In the genomic region with DNA sequence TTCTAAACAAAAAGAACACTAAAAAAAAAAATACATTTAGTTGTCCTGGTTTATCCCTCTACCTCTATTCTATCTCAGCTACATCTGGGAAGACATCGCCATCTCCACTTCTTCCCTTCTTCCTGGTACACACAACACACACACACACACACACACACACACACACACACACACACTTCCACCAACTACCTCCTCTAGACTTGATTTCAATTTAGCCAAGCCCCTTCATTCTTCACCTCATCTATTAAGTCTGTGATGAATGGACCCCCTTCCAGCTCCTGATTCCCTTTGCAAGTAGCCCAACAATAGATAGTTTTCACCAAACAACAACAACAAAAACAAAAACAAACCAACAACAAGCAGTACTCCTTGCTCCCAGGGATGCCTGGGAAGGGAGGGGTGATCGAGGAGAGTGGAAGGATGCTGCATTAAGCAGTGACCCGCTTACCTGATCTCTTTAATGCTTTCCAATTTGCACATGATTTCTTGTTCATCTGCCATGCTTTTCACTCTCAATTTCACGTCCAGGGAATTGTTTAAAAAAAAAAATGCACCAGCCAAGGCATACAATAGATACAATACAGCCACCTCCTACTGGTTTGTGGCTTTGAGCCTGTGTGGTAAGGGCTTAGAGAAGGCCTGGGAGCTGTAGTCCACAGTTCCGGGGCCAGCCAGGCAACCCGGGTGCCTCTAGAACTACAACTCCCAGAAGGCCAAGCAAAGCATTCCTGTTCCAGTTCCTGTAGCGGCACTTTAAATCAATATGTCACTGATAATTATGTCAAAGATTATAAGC, we compare ENCODE assay signal across 8 mouse cellular contexts. TPM values are rescaled to one million over a fixed set of nuclear protein-coding genes. Genes with fewer than 3 reads are reported as not detected.
A peak's percentile ranks its signal among the peaks of the same experiment; 100 is the strongest.
DNase-seq lines count a peak whose midpoint lies in the region; ATAC-seq and TF ChIP-seq lines count a peak whose summit lies in the region.

Zc4h2 (minus strand) TSS at position 706 of the 796 bp plus-strand sequence.

- no peak for TF ChIP-seq POLR2A in testis, adult 2 months (IDR thresholded peaks at IDR 0.05; ENCODE audit: control insufficient read depth, low read depth, low read length)

- ATAC-seq in forebrain, embryonic 14.5 days, result peak; percentile 100
- peak; percentile 96 for ATAC-seq in liver, embryonic 16.5 days (ENCODE audit: low read depth)
- ATAC-seq in neural tube, embryonic 12.5 days (ENCODE audit: low FRiP score, low read depth), result peak; percentile 100

- H3K9me3 ChIP-seq in E14TG2a.4 (ENCODE audit: low read length), result no peaks in the 10 kb centered on the region
- no peaks in the 10 kb centered on the region for H3K9me3 ChIP-seq in forebrain, embryonic 14.5 days (replicated peaks; ENCODE audit: control insufficient read depth, low read length)
- H3K9me3 ChIP-seq in liver, embryonic 16.5 days (replicated peaks; ENCODE audit: control insufficient read depth, low read length), result no peaks in the 10 kb centered on the region
- H3K9me3 ChIP-seq in neural tube, embryonic 12.5 days, result no peaks in the 10 kb centered on the region

- DNase-seq in c-Kit-positive CD71-positive TER-119-negative erythroid progenitor cells, embryonic 14.5 days (ENCODE audit: low read depth), result peak; percentile 47
- peak; percentile 93 for DNase-seq in forebrain, embryonic 14.5 days (ENCODE audit: low spot score)
- DNase-seq in heart, postnatal 14 days, result peak; percentile 61 to 75
- peak; percentile 52 for DNase-seq in large intestine, adult 2 months (ENCODE audit: low read depth, low spot score)

- no peaks in the 10 kb centered on the region for H3K27me3 ChIP-seq in E14TG2a.4 (ENCODE audit: insufficient read depth, low read length)
- no peaks in the 10 kb centered on the region for H3K27me3 ChIP-seq in forebrain, embryonic 14.5 days (replicated peaks; ENCODE audit: control insufficient read depth, insufficient read depth, low read length)
- H3K27me3 ChIP-seq in liver, embryonic 16.5 days (ENCODE audit: control insufficient read depth, insufficient read depth, low read depth, low read length), result no peaks in the 10 kb centered on the region
- no peaks in the 10 kb centered on the region for H3K27me3 ChIP-seq in neural tube, embryonic 12.5 days (replicated peaks)
- no peaks in the 10 kb centered on the region for H3K27me3 ChIP-seq in testis, adult 2 months (ENCODE audit: control insufficient read depth, insufficient read depth, low read length)

- peak within 1 kb of the TSS; percentile 54 for H3K4me2 ChIP-seq in forebrain, embryonic 14.5 days (ENCODE audit: low read length)
- H3K4me2 ChIP-seq in liver, embryonic 16.5 days (ENCODE audit: low read depth, low read length), result peak within 1 kb of the TSS; percentile 46
- peak within 1 kb of the TSS; percentile 54 for H3K4me2 ChIP-seq in neural tube, embryonic 12.5 days (replicated peaks)

- TF ChIP-seq CTCF in E14TG2a.4 (conservative IDR thresholded peaks at IDR 0.05; ENCODE audit: low read length), result no peak
- no peak for TF ChIP-seq CTCF in testis, adult 2 months (IDR thresholded peaks at IDR 0.05; ENCODE audit: control insufficient read depth, insufficient read depth, insufficient replicate concordance, low read depth, low read length)

- intact Hi-C loops in heart, postnatal 14 days (cut with DNase I), result no loop called here

- H3K36me3 ChIP-seq in E14TG2a.4 (ENCODE audit: insufficient read depth, low read length), result no peaks in the 10 kb centered on the region
- no peaks in the 10 kb centered on the region for H3K36me3 ChIP-seq in forebrain, embryonic 14.5 days (ENCODE audit: control insufficient read depth, insufficient read depth, low read length)
- no peaks in the 10 kb centered on the region for H3K36me3 ChIP-seq in liver, embryonic 16.5 days (ENCODE audit: control insufficient read depth, insufficient read depth)
- no peaks in the 10 kb centered on the region for H3K36me3 ChIP-seq in neural tube, embryonic 12.5 days
- no peaks in the 10 kb centered on the region for H3K36me3 ChIP-seq in testis, adult 2 months (ENCODE audit: control insufficient read depth, insufficient read depth, low read length)

- H3K27ac ChIP-seq in forebrain, embryonic 14.5 days (ENCODE audit: low read depth, low read length), result 0 out of 2 replicates have a peak within 1 kb of the TSS, but pooled peaks have one; percentile 6
- no peak within 1 kb of the TSS for H3K27ac ChIP-seq in liver, embryonic 16.5 days (ENCODE audit: low read length)
- no peak within 1 kb of the TSS for H3K27ac ChIP-seq in neural tube, embryonic 12.5 days
- H3K27ac ChIP-seq in testis, adult 2 months (ENCODE audit: control insufficient read depth, insufficient read depth, low read depth, low read length), result peak within 1 kb of the TSS; percentile 58

- H3K9ac ChIP-seq in forebrain, embryonic 14.5 days (ENCODE audit: low read length), result peak within 1 kb of the TSS; percentile 57
- H3K9ac ChIP-seq in liver, embryonic 16.5 days (ENCODE audit: low read depth, low read length), result peak within 1 kb of the TSS; percentile 39; the same call in 1 of the 2 replicates
- peak within 1 kb of the TSS; percentile 44 for H3K9ac ChIP-seq in neural tube, embryonic 12.5 days

- no peaks in the 10 kb centered on the region for H3K4me1 ChIP-seq in E14TG2a.4 (replicated peaks; ENCODE audit: low read depth, low read length)
- no peaks in the 10 kb centered on the region for H3K4me1 ChIP-seq in forebrain, embryonic 14.5 days (ENCODE audit: control insufficient read depth, insufficient read depth, low read length)
- H3K4me1 ChIP-seq in liver, embryonic 16.5 days (ENCODE audit: control insufficient read depth, low read depth, low read length), result no peaks in the 10 kb centered on the region
- H3K4me1 ChIP-seq in neural tube, embryonic 12.5 days, result no peaks in the 10 kb centered on the region
- H3K4me1 ChIP-seq in testis, adult 2 months (ENCODE audit: control insufficient read depth, insufficient read depth, low read length), result no peaks in the 10 kb centered on the region

- peak within 1 kb of the TSS; percentile 75 for H3K4me3 ChIP-seq in E14TG2a.4 (replicated peaks; ENCODE audit: low read length)
- H3K4me3 ChIP-seq in forebrain, embryonic 14.5 days (ENCODE audit: low read depth, low read length), result peak within 1 kb of the TSS; percentile 40
- peak within 1 kb of the TSS; percentile 61 for H3K4me3 ChIP-seq in liver, embryonic 16.5 days (ENCODE audit: low read depth, low read length)
- peak within 1 kb of the TSS; percentile 35 for H3K4me3 ChIP-seq in neural tube, embryonic 12.5 days
- peak within 1 kb of the TSS; percentile 66 for H3K4me3 ChIP-seq in testis, adult 2 months (ENCODE audit: control insufficient read depth, low read depth, low read length)

- 21% methylated on average over 7 of the region's 7 CpGs for WGBS in forebrain, embryonic 14.5 days
- 33% methylated on average over 7 of the region's 7 CpGs for WGBS in large intestine, adult 2 months
- WGBS in liver, embryonic 16.5 days (ENCODE audit: insufficient replicate concordance), result 26% methylated on average over 7 of the region's 7 CpGs
- WGBS in neural tube, embryonic 12.5 days, result 12% methylated on average over 7 of the region's 7 CpGs

RNA-seq across cellular contexts. Expression of gene Zc4h2, which starts in this region (rescaled TPM):
- 91.3 and 100 TPM in 2 replicates for polyA plus RNA-seq in forebrain, embryonic 14.5 days (2014; fragmentation: Nextera tagmentation; extraction: Ambion mirVana)
- total RNA-seq in heart, postnatal 14 days (2021), result 1 to 10 TPM; 1.6 to 1.9 TPM
- polyA plus RNA-seq in large intestine, adult 2 months (2012; rRNA removed), result 0.71 and 0.73 TPM in 2 replicates
- polyA plus RNA-seq in liver, embryonic 16.5 days (2015; fragmentation: Nextera tagmentation; extraction: Ambion mirVana), result 1.2 and 1.3 TPM in 2 replicates
- 66.2 and 69.4 TPM in 2 replicates for polyA plus RNA-seq in neural tube, embryonic 12.5 days (2016; fragmentation: Nextera tagmentation; extraction: Ambion mirVana)
- polyA plus RNA-seq in testis, adult 2 months (2012; rRNA removed), result 0.45 and 0.59 TPM in 2 replicates

Comparison
In these comparisons a context has a peak if more than half of its experiments do, and no peak if none do; other contexts are left out.
1. RNA of gene Zc4h2 (polyA plus RNA-seq): 91.3 to 100 TPM in forebrain, embryonic 14.5 days and 66.2 to 69.4 TPM in neural tube, embryonic 12.5 days; 1.2 to 1.3 TPM in liver, embryonic 16.5 days, 0.71 to 0.73 TPM in large intestine, adult 2 months and 0.45 to 0.59 TPM in testis, adult 2 months; every median in the first group is over 10 times any median in the second.
2. Peak in DNase-seq in large intestine, adult 2 months; RNA of the gene not detected or under 1 TPM.
3. H3K27ac ChIP-seq: peak in forebrain, embryonic 14.5 days (single experiment) and testis, adult 2 months (single experiment); none in liver, embryonic 16.5 days (single experiment) and neural tube, embryonic 12.5 days (single experiment).
4. Peak in every context shown above with its lines, with median percentiles within 50 percentile points of each other: H3K4me3 ChIP-seq, DNase-seq, ATAC-seq, H3K4me2 ChIP-seq and H3K9ac ChIP-seq.